Mouse (Mus musculus): ENCODE measurements at regions not wholly inside any gene's neighbourhood (a gene's known extent, or its start where the extent isn't known, plus 50 kb on each side); places are given as distances from the start of the nearest gene placed in this dataset.

DNA sequence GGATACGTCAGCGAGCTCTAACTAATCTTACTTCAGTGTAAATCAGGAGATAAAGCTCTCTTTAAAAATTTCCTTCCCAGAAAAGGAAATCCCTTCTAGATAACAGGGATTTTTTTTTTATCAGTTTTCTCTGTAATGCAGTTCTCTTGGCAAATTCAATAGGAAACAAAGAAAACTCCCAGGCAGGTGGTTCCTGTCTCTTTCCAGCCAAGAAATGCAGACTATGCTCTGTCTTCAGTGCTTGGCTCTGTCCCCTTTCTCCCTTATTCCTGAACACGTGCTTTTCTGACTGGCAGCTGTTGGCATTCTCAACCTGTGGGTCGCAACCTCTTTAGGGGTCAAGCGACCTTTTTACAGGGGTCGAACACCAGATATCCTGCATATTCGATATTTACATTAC is 121.5 kb downstream of the Gm5426 start:
- H3K27me3 ChIP-seq (ENCODE audit: control insufficient read depth in 1 of 2, insufficient read depth in 2 of 2, low read length in 2 of 2): no peaks in the 10 kb centered on the region
- H3K4me3 ChIP-seq (ENCODE audit: control insufficient read depth in 1 of 2, insufficient read depth in 1 of 2, low read depth in 2 of 2, low read length in 2 of 2): no peak overlapping the region
- no peaks in the 10 kb centered on the region for H3K4me1 ChIP-seq (ENCODE audit: control insufficient read depth in 1 of 2, insufficient read depth in 2 of 2, low read length in 2 of 2)
- TF ChIP-seq MYC (IDR thresholded peaks at IDR 0.05; ENCODE audit: low read depth, low read length) (no peak), BHLHE40 (IDR thresholded peaks at IDR 0.05; ENCODE audit: borderline replicate concordance, low read depth, low read length) (no peak), POLR2AphosphoS2 (IDR thresholded peaks at IDR 0.05; ENCODE audit: low read length) (no peak), USF2 (IDR thresholded peaks at IDR 0.05; ENCODE audit: borderline replicate concordance in 1 of 2, insufficient read depth in 1 of 2, low read depth in 1 of 2, low read length in 2 of 2) (no peak), GABPA (IDR thresholded peaks at IDR 0.05; ENCODE audit: low read depth, low read length) (no peak), CHD2 (IDR thresholded peaks at IDR 0.05; ENCODE audit: low read length) (no peak), ZNF384 (IDR thresholded peaks at IDR 0.05; ENCODE audit: low read depth, low read length) (no peak), MAFK (IDR thresholded peaks at IDR 0.05; ENCODE audit: borderline replicate concordance, low read depth, low read length) (no peak), ZC3H11A (IDR thresholded peaks at IDR 0.05; ENCODE audit: low read depth, low read length) (no peak), TAL1 (IDR thresholded peaks at IDR 0.05; ENCODE audit: low read length) (no peak), KAT2A (conservative IDR thresholded peaks at IDR 0.05; ENCODE audit: low read depth, low read length) (no peak), USF1 (IDR thresholded peaks at IDR 0.05; ENCODE audit: low read depth, low read length) (no peak), ZMIZ1 (IDR thresholded peaks at IDR 0.05; ENCODE audit: low read depth, low read length) (no peak), UBTF (IDR thresholded peaks at IDR 0.05; ENCODE audit: borderline replicate concordance, insufficient read depth, low read depth, low read length) (no peak), MYB (IDR thresholded peaks at IDR 0.05; ENCODE audit: low read depth, low read length) (no peak), MAZ (IDR thresholded peaks at IDR 0.05; ENCODE audit: low read depth, low read length) (no peak), CHD1 (IDR thresholded peaks at IDR 0.05; ENCODE audit: low read depth, low read length) (no peak), RAD21 (IDR thresholded peaks at IDR 0.05; ENCODE audit: low read depth, low read length) (no peak), GATA1 (IDR thresholded peaks at IDR 0.05; ENCODE audit: low read depth, low read length) (no peak), RCOR1 (IDR thresholded peaks at IDR 0.05; ENCODE audit: low read depth, low read length) (no peak)
- no peaks in the 10 kb centered on the region for H3K36me3 ChIP-seq (ENCODE audit: control insufficient read depth in 1 of 2, insufficient read depth in 2 of 2, low read length in 2 of 2)
- no peaks in the 10 kb centered on the region for H3K9me3 ChIP-seq (replicated peaks; ENCODE audit: insufficient read depth, low read length)
- no peak for DNase-seq (ENCODE audit: low read depth, low spot score)
- H3K27ac ChIP-seq (ENCODE audit: control insufficient read depth, low read depth, low read length): no peak overlapping the region
- H3K9ac ChIP-seq (ENCODE audit: control insufficient read depth, low read depth, low read length, poor library complexity, severe bottlenecking): no peak overlapping the region
- H3K79me2 ChIP-seq (ENCODE audit: control insufficient read depth, insufficient read depth, low read length, poor library complexity): no peaks in the 10 kb centered on the region

DNA sequence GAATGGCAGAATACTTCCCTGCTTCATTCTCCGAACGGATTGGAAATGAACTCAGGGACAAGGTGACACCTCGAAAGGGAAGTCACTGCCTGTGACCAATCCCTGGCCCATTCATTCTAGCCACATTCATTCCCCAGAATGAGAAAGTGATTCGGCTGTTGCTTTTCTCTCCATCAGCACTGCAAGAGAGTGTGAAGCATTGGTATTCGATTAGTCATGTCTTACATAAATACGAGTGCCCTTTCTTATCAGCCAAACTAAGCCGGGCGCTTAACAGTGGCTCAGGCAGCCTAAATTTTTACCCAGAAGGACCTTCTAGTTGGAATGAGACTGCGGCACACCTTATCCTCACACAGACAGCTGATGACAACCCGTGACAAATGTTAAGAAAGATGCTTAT is 122.8 kb downstream of the Gm5426 start:
- Histone ChIP-seq H3K4me3 (ENCODE audit: control insufficient read depth in 1 of 2, insufficient read depth in 1 of 2, low read depth in 2 of 2, low read length in 2 of 2) (no peak overlapping the region), H3K9ac (ENCODE audit: control insufficient read depth, low read depth, low read length, poor library complexity, severe bottlenecking) (no peak overlapping the region), H3K27ac (ENCODE audit: control insufficient read depth, low read depth, low read length) (no peak overlapping the region), H3K27me3 (ENCODE audit: control insufficient read depth in 1 of 2, insufficient read depth in 2 of 2, low read length in 2 of 2) (no peaks in the 10 kb centered on the region), H3K9me3 (replicated peaks; ENCODE audit: insufficient read depth, low read length) (no peaks in the 10 kb centered on the region), H3K36me3 (ENCODE audit: control insufficient read depth in 1 of 2, insufficient read depth in 2 of 2, low read length in 2 of 2) (no peaks in the 10 kb centered on the region), H3K79me2 (ENCODE audit: control insufficient read depth, insufficient read depth, low read length, poor library complexity) (no peaks in the 10 kb centered on the region), H3K4me1 (ENCODE audit: control insufficient read depth in 1 of 2, insufficient read depth in 2 of 2, low read length in 2 of 2) (no peaks in the 10 kb centered on the region)
- no peak for DNase-seq (ENCODE audit: low read depth, low spot score)
- TF ChIP-seq POLR2AphosphoS2 (IDR thresholded peaks at IDR 0.05; ENCODE audit: low read length) (no peak), CHD1 (IDR thresholded peaks at IDR 0.05; ENCODE audit: low read depth, low read length) (no peak), TAL1 (IDR thresholded peaks at IDR 0.05; ENCODE audit: low read length) (no peak), POLR2A (IDR thresholded peaks at IDR 0.05; ENCODE audit: control insufficient read depth in 1 of 2, insufficient read depth in 1 of 2, low read depth in 1 of 2, low read length in 2 of 2, poor library complexity in 1 of 2) (no peak), EP300 (IDR thresholded peaks at IDR 0.05; ENCODE audit: low read depth in 1 of 2, low read length in 2 of 2) (no peak), TCF12 (IDR thresholded peaks at IDR 0.05; ENCODE audit: low read depth, low read length) (no peak), SIN3A (IDR thresholded peaks at IDR 0.05; ENCODE audit: low read length) (no peak), ZC3H11A (IDR thresholded peaks at IDR 0.05; ENCODE audit: low read depth, low read length) (no peak), CHD2 (IDR thresholded peaks at IDR 0.05; ENCODE audit: low read length) (no peak), ZKSCAN1 (IDR thresholded peaks at IDR 0.05; ENCODE audit: low read depth, low read length) (no peak), POLR2AphosphoS5 (IDR thresholded peaks at IDR 0.05; ENCODE audit: borderline replicate concordance, low read depth, low read length) (no peak), MEF2A (IDR thresholded peaks at IDR 0.05; ENCODE audit: extremely low read depth, insufficient replicate concordance, low read depth, low read length, poor library complexity, severe bottlenecking) (no peak), HCFC1 (IDR thresholded peaks at IDR 0.05; ENCODE audit: low read depth, low read length) (no peak), RCOR1 (IDR thresholded peaks at IDR 0.05; ENCODE audit: low read depth, low read length) (no peak), KAT2A (conservative IDR thresholded peaks at IDR 0.05; ENCODE audit: low read depth, low read length) (no peak), MYC (IDR thresholded peaks at IDR 0.05; ENCODE audit: low read depth, low read length) (no peak), NELFE (IDR thresholded peaks at IDR 0.05; ENCODE audit: low read depth, low read length) (no peak), ETS1 (IDR thresholded peaks at IDR 0.05; ENCODE audit: low read depth, low read length) (no peak), GABPA (IDR thresholded peaks at IDR 0.05; ENCODE audit: low read depth, low read length) (no peak)
